Mouse (Mus musculus) limb, embryonic 11.5 days (tissue): ENCODE measurements around the gene Chd1l. TPM values are rescaled to one million over a fixed set of nuclear protein-coding genes. Genes with fewer than 3 reads are reported as not detected.

Source experiments
- ATAC-seq: fragments of 200-750 bp; cut with Nextera tagmentation; 2 replicates; pipeline ENCODE4 v1.8.0; 2017; ENCODE audit warnings: low read depth; ENCODE audit not compliant: insufficient number of reproducible peaks, low FRiP score, low TSS enrichment
- DNase-seq: peaks from one replicate; pipeline ENCODE4 v3.0.0-alpha.2; 2015; ENCODE audit warnings: low spot score
- H3K27ac ChIP-seq: fragments of 300-500 bp; sonication (generic); replicated peaks from 2 replicates; pipeline ENCODE4 v1.5.1; 2014; ENCODE audit warnings: low read depth, mild to moderate bottlenecking, low read length
- H3K27me3 ChIP-seq: fragments of 300-500 bp; sonication (generic); 2 replicates; pipeline ENCODE4 v1.6.1; 2014; ENCODE audit warnings: mild to moderate bottlenecking, low read length, mixed read lengths; ENCODE audit not compliant: control insufficient read depth, insufficient read depth
- H3K36me3 ChIP-seq: fragments of 300-500 bp; sonication (generic); 2 replicates; pipeline ENCODE4 v1.6.1; 2014; ENCODE audit warnings: mild to moderate bottlenecking, low read length, moderate library complexity, mixed read lengths; ENCODE audit not compliant: control insufficient read depth, insufficient read depth
- H3K4me1 ChIP-seq: fragments of 300-500 bp; sonication (generic); 2 replicates; pipeline ENCODE4 v1.6.1; 2014; ENCODE audit warnings: low read length, mixed read lengths; ENCODE audit not compliant: control insufficient read depth, insufficient read depth
- H3K4me2 ChIP-seq: fragments of 300-500 bp; sonication (generic); 2 replicates; pipeline ENCODE4 v1.6.1; 2014; ENCODE audit warnings: low read depth, mild to moderate bottlenecking, moderate library complexity; ENCODE audit not compliant: severe bottlenecking
- H3K4me3 ChIP-seq: fragments of 300-500 bp; sonication (generic); 2 replicates; pipeline ENCODE4 v1.5.1; 2014; ENCODE audit warnings: low read depth, low read length
- H3K9ac ChIP-seq: fragments of 300-500 bp; sonication (generic); 2 replicates; pipeline ENCODE4 v1.6.1; 2014; ENCODE audit warnings: mild to moderate bottlenecking, low read length
- H3K9me3 ChIP-seq: fragments of 300-500 bp; sonication (generic); 2 replicates; pipeline ENCODE4 v1.6.1; 2016; ENCODE audit warnings: low read length; ENCODE audit not compliant: control insufficient read depth
- WGBS: fragments of 180-500 bp; shearing (Covaris S2); extraction: QIAGEN DNeasy Blood & Tissue Kit; methylation state at CpG from one replicate; pipeline ENCODE4 v1.1.7; 2014; 5-methylcytosine and 5-hydroxymethylcytosine counted together
- polyA plus RNA-seq: library from polyadenylated mRNA; unstranded; fragments of >200 nt; fragmentation: Nextera tagmentation; extraction: Ambion mirVana; gene quantifications from 2 replicates; pipeline ENCODE4 v1.2.1, GENCODE M21; 2014

The Chd1l gene
- polyA plus RNA-seq, result 21.5 and 22.8 TPM in 2 replicates

GRCm38 (mm10) chr3:97609845-97610410 is at the start of gene Chd1l:
Chd1l (minus strand) TSS chr3:97610203.
- no peaks in the 10 kb centered on the region; the same call in 1 of the 2 replicates for H3K4me1 ChIP-seq
- peak within 1 kb of the TSS; percentile 74 for H3K4me3 ChIP-seq
- H3K27ac ChIP-seq, result peak within 1 kb of the TSS; percentile 82
- DNase-seq (peak; percentile 96), ATAC-seq (peak; percentile 92)
- peak within 1 kb of the TSS; percentile 44 for H3K4me2 ChIP-seq
- H3K36me3 ChIP-seq, result no peaks in the 10 kb centered on the region
- no peaks in the 10 kb centered on the region for H3K27me3 ChIP-seq
- peak within 1 kb of the TSS; percentile 92 for H3K9ac ChIP-seq
- no peaks in the 10 kb centered on the region for H3K9me3 ChIP-seq
- under 1% methylated on average over 56 of the region's 56 CpGs for WGBS

- Histone ChIP-seq H3K9me3 (no peaks in the 10 kb centered on the region), H3K4me2 (no peak overlapping the region), H3K36me3 (no peaks in the 10 kb centered on the region; the same call in 1 of the 2 replicates), H3K27me3 (no peaks in the 10 kb centered on the region), H3K4me1 (no peaks in the 10 kb centered on the region), H3K9ac (no peak overlapping the region), H3K27ac (no peak overlapping the region), H3K4me3 (no peak overlapping the region)
- DNase-seq (no peak), ATAC-seq (no peak)
- WGBS, result 92% methylated on average over 7 of the region's 7 CpGs
These were observed 49.7 kb upstream of the Chd1l start for GRCm38 (mm10) chr3:97659746-97660145.

- no peak overlapping the region for H3K27ac ChIP-seq
- WGBS, result under 1% methylated on average over 49 of the region's 50 CpGs
- peak overlapping the region; percentile 86 for H3K4me3 ChIP-seq
- DNase-seq, result no peak
- no peaks in the 10 kb centered on the region for H3K36me3 ChIP-seq
- peak overlapping the region; percentile 79 for H3K4me2 ChIP-seq
- peak; percentile 61 for ATAC-seq
- H3K9me3 ChIP-seq, result no peaks in the 10 kb centered on the region
- peak overlapping the region; percentile 52 for H3K9ac ChIP-seq
- H3K27me3 ChIP-seq, result no peaks in the 10 kb centered on the region
- no peaks in the 10 kb centered on the region for H3K4me1 ChIP-seq
These were observed 48.6 kb upstream of the Chd1l start for GRCm38 (mm10) chr3:97658426-97659193.

DNA sequence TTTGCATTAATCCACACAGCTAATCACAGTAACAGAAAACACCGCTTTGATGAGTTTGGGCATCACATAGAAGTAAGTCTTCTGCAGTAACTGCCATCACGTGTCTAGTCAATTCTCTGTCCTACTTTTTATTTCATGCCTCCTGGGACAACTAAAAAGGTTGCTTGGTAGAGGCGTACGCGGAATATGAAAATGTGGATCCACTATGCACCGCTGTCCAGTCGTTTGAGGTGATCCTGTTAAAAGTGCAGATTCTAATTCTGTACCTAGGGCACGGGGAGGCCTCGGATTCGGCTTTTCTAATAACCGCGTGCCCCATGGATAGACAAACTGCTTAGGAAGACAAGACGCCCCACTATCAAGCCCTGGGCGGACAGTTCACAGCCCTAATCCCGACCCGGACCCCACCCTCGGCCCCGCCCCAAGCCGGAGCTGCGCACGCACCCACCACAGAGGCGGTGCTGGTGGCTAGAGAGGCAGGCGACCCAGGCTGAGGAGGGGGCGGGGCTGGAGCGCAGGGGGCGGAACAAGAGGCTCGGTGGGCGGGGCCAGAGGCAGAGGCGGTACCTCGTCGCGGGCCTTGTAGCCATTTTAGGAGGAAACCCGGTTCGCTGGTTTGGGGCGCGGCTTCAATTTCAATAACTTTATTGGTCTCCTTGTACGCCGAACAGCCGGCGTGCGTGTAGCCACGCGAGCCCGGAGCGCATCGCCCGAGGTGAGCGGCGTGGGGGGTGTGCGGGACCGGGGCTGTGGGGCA is 47.8 kb upstream of the Chd1l start, which contains the start of gene Prkab2:
Gene Prkab2, plus strand, starts transcription at position 539 of the 757 bp plus-strand sequence.
- DNase-seq (peak; percentile 99), ATAC-seq (peak; percentile 95)
- peak within 1 kb of the TSS; percentile 86 for H3K4me3 ChIP-seq
- H3K9me3 ChIP-seq, result no peaks in the 10 kb centered on the region
- peak within 1 kb of the TSS; percentile 52 for H3K9ac ChIP-seq
- no peaks in the 10 kb centered on the region for H3K36me3 ChIP-seq
- 3% methylated on average over 50 of the region's 51 CpGs for WGBS
- H3K27me3 ChIP-seq, result no peaks in the 10 kb centered on the region
- no peaks in the 10 kb centered on the region for H3K4me1 ChIP-seq
- peak within 1 kb of the TSS; percentile 79 for H3K4me2 ChIP-seq
- H3K27ac ChIP-seq, result no peak within 1 kb of the TSS

- H3K9ac ChIP-seq, result no peak overlapping the region
- H3K4me3 ChIP-seq, result no peak overlapping the region
- 85% methylated on average over 8 of the region's 8 CpGs for WGBS
- H3K27me3 ChIP-seq, result no peaks in the 10 kb centered on the region
- H3K27ac ChIP-seq, result no peak overlapping the region
- H3K36me3 ChIP-seq, result no peaks in the 10 kb centered on the region
- no peaks in the 10 kb centered on the region for H3K9me3 ChIP-seq
- H3K4me1 ChIP-seq, result no peaks in the 10 kb centered on the region
- H3K4me2 ChIP-seq, result no peak overlapping the region
- peak; percentile 47 for DNase-seq
- no peak for ATAC-seq
These were observed 44.9 kb upstream of the Chd1l start for GRCm38 (mm10) chr3:97654901-97655300.

GRCm38 (mm10) chr3:97653781-97654180 is 43.8 kb upstream of the Chd1l start:
- WGBS, result 93% methylated on average over 5 of the region's 5 CpGs
- H3K27me3 ChIP-seq, result no peaks in the 10 kb centered on the region
- no peak overlapping the region for H3K4me3 ChIP-seq
- no peaks in the 10 kb centered on the region for H3K4me1 ChIP-seq
- ATAC-seq (no peak), DNase-seq (no peak)
- no peak overlapping the region for H3K4me2 ChIP-seq
- H3K27ac ChIP-seq, result no peak overlapping the region
- no peaks in the 10 kb centered on the region for H3K36me3 ChIP-seq
- H3K9ac ChIP-seq, result no peak overlapping the region
- no peaks in the 10 kb centered on the region for H3K9me3 ChIP-seq

- Histone ChIP-seq H3K4me1 (no peaks in the 10 kb centered on the region), H3K27me3 (no peaks in the 10 kb centered on the region), H3K9ac (no peak overlapping the region), H3K36me3 (no peaks in the 10 kb centered on the region), H3K27ac (no peak overlapping the region), H3K9me3 (no peaks in the 10 kb centered on the region), H3K4me2 (no peak overlapping the region), H3K4me3 (no peak overlapping the region)
- no peak for DNase-seq
- ATAC-seq, result no peak
- WGBS, result 86% methylated on average over 10 of the region's 10 CpGs
These were observed 41.6 kb upstream of the Chd1l start for GRCm38 (mm10) chr3:97651604-97652003.

GRCm38 (mm10) chr3:97649469-97649868 is 39.5 kb upstream of the Chd1l start:
- no peaks in the 10 kb centered on the region for H3K27me3 ChIP-seq
- H3K4me2 ChIP-seq, result no peak overlapping the region
- H3K4me3 ChIP-seq, result no peak overlapping the region
- no peaks in the 10 kb centered on the region for H3K4me1 ChIP-seq
- no peak overlapping the region for H3K9ac ChIP-seq
- no peak overlapping the region for H3K27ac ChIP-seq
- 90% methylated on average over 6 of the region's 6 CpGs for WGBS
- no peak for DNase-seq
- no peak for ATAC-seq
- H3K9me3 ChIP-seq, result no peaks in the 10 kb centered on the region
- no peaks in the 10 kb centered on the region for H3K36me3 ChIP-seq
